ENCODE assay signal across 8 mouse cellular contexts in the genomic region with DNA sequence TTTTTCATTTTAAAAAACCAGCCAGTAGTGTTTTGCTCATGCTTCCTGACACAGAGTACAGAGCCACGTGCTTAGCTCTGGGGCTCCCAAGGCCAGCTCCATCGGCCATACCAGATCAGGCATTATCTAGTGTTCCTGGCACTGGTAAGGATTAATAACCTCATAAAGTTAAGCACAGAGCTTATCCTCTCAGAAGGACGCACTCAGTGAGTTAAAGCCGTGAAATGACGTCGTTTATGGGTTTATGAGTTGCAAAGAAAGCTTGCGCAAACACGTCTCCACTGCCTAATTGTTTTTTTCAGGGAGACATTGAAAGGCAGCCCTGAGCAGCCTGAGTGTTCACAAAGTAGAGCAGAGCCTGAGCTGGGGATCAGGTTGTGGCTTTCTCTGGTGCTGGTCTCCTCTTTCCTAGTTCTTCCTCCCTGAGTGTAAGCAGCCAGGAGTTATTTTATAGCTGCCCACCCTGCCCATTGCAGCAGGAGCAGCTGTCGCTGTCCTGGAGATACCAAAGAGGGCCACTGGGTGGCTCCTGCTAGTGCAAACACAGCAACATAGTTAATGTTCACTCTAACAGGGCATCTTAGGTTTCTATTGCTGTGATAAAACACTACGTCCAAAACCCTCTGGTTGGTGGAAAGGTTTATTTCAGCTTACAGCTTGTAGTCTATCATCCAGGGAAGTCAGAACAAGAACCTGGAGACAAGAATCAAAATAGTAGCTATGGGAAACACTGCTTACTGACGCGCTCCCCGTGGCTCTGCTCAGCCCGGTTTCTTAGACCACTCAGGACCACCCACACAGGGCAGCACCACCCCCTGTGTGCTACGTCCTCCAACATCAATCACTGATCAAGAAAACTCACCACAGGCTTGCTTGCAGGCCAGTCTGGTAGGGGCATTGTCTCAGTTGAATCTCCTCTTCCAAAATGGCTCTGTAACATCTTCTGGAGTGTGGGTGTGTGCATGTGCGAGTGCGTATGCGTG. TPM values are rescaled to one million over a fixed set of nuclear protein-coding genes. Genes with fewer than 3 reads are reported as not detected.
A peak's percentile ranks its signal among the peaks of the same experiment; 100 is the strongest.
DNase-seq lines count a peak whose midpoint lies in the region; ATAC-seq and TF ChIP-seq lines count a peak whose summit lies in the region.

No protein-coding gene starts in this region.

- DNase-seq in cerebellum, adult 8-10 months = peak; percentile 2
- DNase-seq in thymus, adult 2 months = peak; percentile 35
- DNase-seq in thymus, postnatal 10 days (ENCODE audit: low spot score in 2 of 2) = no peak
- no peak for DNase-seq in left cerebral cortex, postnatal 14 days (ENCODE audit: low spot score in 2 of 2)

- intact Hi-C loops in left cerebral cortex, postnatal 14 days (cut with DNase I) = no loop called here

- TF ChIP-seq CTCF in thymus, adult 2 months (IDR thresholded peaks at IDR 0.05; ENCODE audit: borderline replicate concordance, control insufficient read depth, extremely low read depth, insufficient read depth, low read length, poor library complexity) = no peak

- 0 out of 2 replicates have a peak overlapping the region, but pooled peaks have one; percentile 1 for H3K4me2 ChIP-seq in kidney, embryonic 16.5 days (replicated peaks; ENCODE audit: low read depth, low read length)
- peak overlapping the region; percentile 36 for H3K4me2 ChIP-seq in neural tube, embryonic 12.5 days (replicated peaks)

- WGBS in thymus, adult 2 months = 62% methylated on average over 18 of the region's 18 CpGs
- WGBS in kidney, embryonic 16.5 days = 29% methylated on average over 18 of the region's 18 CpGs
- 28% methylated on average over 18 of the region's 18 CpGs for WGBS in neural tube, embryonic 12.5 days

- TF ChIP-seq POLR2A in thymus, adult 2 months (IDR thresholded peaks at IDR 0.05; ENCODE audit: control insufficient read depth, extremely low read depth, insufficient read depth, low read length, poor library complexity) = no peak

- H3K27me3 ChIP-seq in thymus, adult 2 months (ENCODE audit: control insufficient read depth, insufficient read depth, low read length) = no peaks in the 10 kb centered on the region
- 0 out of 2 replicates have a peak, but pooled peaks cover 3% of the 10 kb centered on the region for H3K27me3 ChIP-seq in kidney, embryonic 16.5 days (ENCODE audit: insufficient read depth, low read length)
- H3K27me3 ChIP-seq in neural tube, embryonic 12.5 days (replicated peaks) = no peaks in the 10 kb centered on the region

- no peaks in the 10 kb centered on the region for H3K4me1 ChIP-seq in thymus, adult 2 months (replicated peaks; ENCODE audit: control insufficient read depth, insufficient read depth, low read length)
- 0 out of 2 replicates have a peak, but pooled peaks cover 4% of the 10 kb centered on the region for H3K4me1 ChIP-seq in kidney, embryonic 16.5 days (ENCODE audit: insufficient read depth, low read length)
- peaks cover 3% of the 10 kb centered on the region; the same call in 1 of the 2 replicates for H3K4me1 ChIP-seq in neural tube, embryonic 12.5 days

- H3K9me3 ChIP-seq in kidney, embryonic 16.5 days (ENCODE audit: low read length) = peaks cover 4% of the 10 kb centered on the region; the same call in 1 of the 2 replicates
- 0 out of 2 replicates have a peak, but pooled peaks cover 4% of the 10 kb centered on the region for H3K9me3 ChIP-seq in neural tube, embryonic 12.5 days

- no peak overlapping the region for H3K27ac ChIP-seq in thymus, adult 2 months (ENCODE audit: control insufficient read depth, insufficient read depth, low read length)
- no peak overlapping the region for H3K27ac ChIP-seq in kidney, embryonic 16.5 days (ENCODE audit: low read length)
- no peak overlapping the region for H3K27ac ChIP-seq in neural tube, embryonic 12.5 days

- no peak overlapping the region for H3K9ac ChIP-seq in kidney, embryonic 16.5 days (replicated peaks; ENCODE audit: low read length)
- H3K9ac ChIP-seq in neural tube, embryonic 12.5 days = no peak overlapping the region

- H3K4me3 ChIP-seq in thymus, adult 2 months (ENCODE audit: control insufficient read depth, insufficient read depth, low read length) = no peak overlapping the region
- no peak overlapping the region for H3K4me3 ChIP-seq in kidney, embryonic 16.5 days (ENCODE audit: low read length)
- no peak overlapping the region for H3K4me3 ChIP-seq in neural tube, embryonic 12.5 days

- no peak for ATAC-seq in cerebellum, adult (ENCODE audit: insufficient number of reproducible peaks, low FRiP score, low TSS enrichment)
- 0 out of 2 replicates have a peak, but pooled peaks have one; percentile 61 for ATAC-seq in kidney, embryonic 16.5 days (ENCODE audit: low FRiP score, low TSS enrichment)
- 0 out of 2 replicates have a peak, but pooled peaks have one; percentile 41 for ATAC-seq in neural tube, embryonic 12.5 days (ENCODE audit: low FRiP score, low read depth)
- no peak for ATAC-seq in CD4-positive, CD25-positive, alpha-beta regulatory T cell, adult 4 months

- H3K36me3 ChIP-seq in thymus, adult 2 months (ENCODE audit: control insufficient read depth, insufficient read depth, low read length) = no peaks in the 10 kb centered on the region
- H3K36me3 ChIP-seq in kidney, embryonic 16.5 days (ENCODE audit: insufficient read depth, low read length) = no peaks in the 10 kb centered on the region
- H3K36me3 ChIP-seq in neural tube, embryonic 12.5 days = no peaks in the 10 kb centered on the region

RNA-seq across cellular contexts. Expression of a gene that starts 9.7 kb away (rescaled TPM):
- 90.2 and 97.1 TPM in 2 replicates for polyA plus RNA-seq in thymus, adult 2 months (2012; rRNA removed)
- 3.0 and 3.1 TPM in 2 replicates for polyA plus RNA-seq in kidney, embryonic 16.5 days (2015; fragmentation: Nextera tagmentation; extraction: Ambion mirVana)
- polyA plus RNA-seq in neural tube, embryonic 12.5 days (2016; fragmentation: Nextera tagmentation; extraction: Ambion mirVana) = 20.6 and 23.5 TPM in 2 replicates
- under 1 TPM in 1 of 2 experiments, not detected in 1; 0.16 TPM for polyA plus RNA-seq in CD4-positive, CD25-positive, alpha-beta regulatory T cell, adult 4 months (2017; shearing (Covaris generic))
- 10 to 100 TPM; 68.4 to 81.1 TPM for total RNA-seq in left cerebral cortex, postnatal 14 days (2021)

RNA-seq across cellular contexts. Expression of a gene that starts 16.8 kb away (rescaled TPM):
- 41.1 and 44.1 TPM in 2 replicates for polyA plus RNA-seq in thymus, adult 2 months (2012; rRNA removed)
- polyA plus RNA-seq in kidney, embryonic 16.5 days (2015; fragmentation: Nextera tagmentation; extraction: Ambion mirVana) = 7.2 and 7.8 TPM in 2 replicates
- polyA plus RNA-seq in neural tube, embryonic 12.5 days (2016; fragmentation: Nextera tagmentation; extraction: Ambion mirVana) = 11.4 and 11.6 TPM in 2 replicates
- polyA plus RNA-seq in CD4-positive, CD25-positive, alpha-beta regulatory T cell, adult 4 months (2017; shearing (Covaris generic)) = 1 to 10 TPM in 1 of 2 experiments, under 1 TPM in 1; 0.65 to 1.3 TPM
- total RNA-seq in left cerebral cortex, postnatal 14 days (2021) = 10 to 100 TPM; 16.4 to 17.1 TPM

RNA-seq across cellular contexts. Expression of a gene that starts 29.8 kb away (rescaled TPM):
- polyA plus RNA-seq in thymus, adult 2 months (2012; rRNA removed) = 432 and 434 TPM in 2 replicates
- 158 and 165 TPM in 2 replicates for polyA plus RNA-seq in kidney, embryonic 16.5 days (2015; fragmentation: Nextera tagmentation; extraction: Ambion mirVana)
- 155 and 167 TPM in 2 replicates for polyA plus RNA-seq in neural tube, embryonic 12.5 days (2016; fragmentation: Nextera tagmentation; extraction: Ambion mirVana)
- polyA plus RNA-seq in CD4-positive, CD25-positive, alpha-beta regulatory T cell, adult 4 months (2017; shearing (Covaris generic)) = 10 to 100 TPM; 60.2 to 63.7 TPM
- 100 to 1,000 TPM; 167 to 176 TPM for total RNA-seq in left cerebral cortex, postnatal 14 days (2021)

RNA-seq across cellular contexts. Expression of a gene that starts 36.6 kb away (rescaled TPM):
- polyA plus RNA-seq in thymus, adult 2 months (2012; rRNA removed) = 25.0 and 28.0 TPM in 2 replicates
- polyA plus RNA-seq in kidney, embryonic 16.5 days (2015; fragmentation: Nextera tagmentation; extraction: Ambion mirVana) = 90.1 and 102 TPM in 2 replicates
- 31.7 and 36.2 TPM in 2 replicates for polyA plus RNA-seq in neural tube, embryonic 12.5 days (2016; fragmentation: Nextera tagmentation; extraction: Ambion mirVana)
- 1 to 10 TPM; 1.0 to 1.7 TPM for polyA plus RNA-seq in CD4-positive, CD25-positive, alpha-beta regulatory T cell, adult 4 months (2017; shearing (Covaris generic))
- total RNA-seq in left cerebral cortex, postnatal 14 days (2021) = 1 to 10 TPM; 3.5 to 3.9 TPM

RNA-seq across cellular contexts. Expression of a gene that starts 55.7 kb away (rescaled TPM):
- 37.4 and 39.2 TPM in 2 replicates for polyA plus RNA-seq in thymus, adult 2 months (2012; rRNA removed)
- polyA plus RNA-seq in kidney, embryonic 16.5 days (2015; fragmentation: Nextera tagmentation; extraction: Ambion mirVana) = 16.3 and 16.6 TPM in 2 replicates
- polyA plus RNA-seq in neural tube, embryonic 12.5 days (2016; fragmentation: Nextera tagmentation; extraction: Ambion mirVana) = 24.4 and 25.1 TPM in 2 replicates
- 10 to 100 TPM in 1 of 2 experiments, 1 to 10 TPM in 1; 9.2 to 16.7 TPM for polyA plus RNA-seq in CD4-positive, CD25-positive, alpha-beta regulatory T cell, adult 4 months (2017; shearing (Covaris generic))
- 10 to 100 TPM; 23.7 to 28.0 TPM for total RNA-seq in left cerebral cortex, postnatal 14 days (2021)

Comparison
In these comparisons a context has a peak if more than half of its experiments do, and no peak if none do; other contexts are left out.
1. DNase-seq: peak in cerebellum, adult 8-10 months (single experiment) and thymus, adult 2 months (single experiment); none in thymus, postnatal 10 days (0 of 2) and left cerebral cortex, postnatal 14 days (0 of 2).
2. ATAC-seq: peak in kidney, embryonic 16.5 days (single experiment) and neural tube, embryonic 12.5 days (single experiment); none in cerebellum, adult (single experiment) and CD4-positive, CD25-positive, alpha-beta regulatory T cell, adult 4 months (single experiment).